Mouse (Mus musculus) G1E (cell line): ENCODE data around the gene Vars2.

Experiments
- CTCF ChIP-seq: IDR thresholded peaks from 2 replicates; pipeline ENCODE4 v1.5.1; 2012; ENCODE audit warnings: low read depth, low read length, inconsistent platforms, mixed read lengths
- GATA1 ChIP-seq: IDR thresholded peaks from 2 replicates; pipeline ENCODE4 v1.6.1; 2012; ENCODE audit warnings: borderline replicate concordance, low read length, inconsistent platforms, mixed read lengths
- GATA2 ChIP-seq: IDR thresholded peaks from 2 replicates; pipeline ENCODE4 v1.6.1; 2012; ENCODE audit warnings: low read depth, low read length, inconsistent platforms, borderline replicate concordance
- POLR2AphosphoS5 ChIP-seq: IDR thresholded peaks from 2 replicates; pipeline ENCODE4 v1.6.1; 2012; ENCODE audit warnings: low read depth, low read length, inconsistent platforms; ENCODE audit not compliant: insufficient replicate concordance
- TAL1 ChIP-seq: conservative IDR thresholded peaks from 2 replicates; pipeline ENCODE4 v1.6.1; 2012; ENCODE audit warnings: low read depth, low read length, inconsistent platforms, mixed read lengths

DNA sequence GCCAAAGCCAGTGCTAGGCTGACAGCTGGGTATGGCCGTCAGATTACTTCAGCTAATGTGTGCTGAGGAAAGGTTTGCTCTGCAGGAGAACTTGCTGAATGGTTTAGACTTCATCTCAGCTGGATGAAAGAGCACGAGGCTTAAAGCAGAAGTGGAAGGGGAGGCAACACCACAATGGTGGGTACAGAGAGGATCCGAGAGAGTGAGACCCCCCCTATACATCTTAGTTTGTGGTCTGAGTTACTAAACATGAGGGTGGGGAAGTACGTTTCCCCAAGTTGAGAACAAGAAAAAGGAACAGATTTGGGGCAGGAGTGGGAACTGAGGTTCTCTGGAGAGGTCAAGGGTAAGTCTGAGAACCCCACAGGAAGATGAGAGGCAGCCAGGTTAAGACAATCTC, 25.0 kb upstream of the Vars2 start:
- TF ChIP-seq CTCF (no peak), TAL1 (no peak), GATA1 (no peak), POLR2AphosphoS5 (no peak), GATA2 (no peak)
